Mouse (Mus musculus) hindbrain, embryonic 14.5 days (tissue): ENCODE results near the gene Prkce. TPM values are rescaled to one million over a fixed set of nuclear protein-coding genes. Genes with fewer than 3 reads are reported as not detected.

Source experiments
- ATAC-seq: fragments of 200-750 bp; cut with Nextera tagmentation; 2 replicates; pipeline ENCODE4 v1.8.0; 2017; ENCODE audit warnings: moderate number of reproducible peaks, mild to moderate bottlenecking, moderate TSS enrichment, moderate library complexity; ENCODE audit not compliant: low FRiP score
- DNase-seq: peaks from one replicate; pipeline ENCODE4 v3.0.0-alpha.2; 2015; ENCODE audit warnings: low spot score
- H3K27ac ChIP-seq: fragments of 300-500 bp; sonication (generic); 2 replicates; pipeline ENCODE4 v1.5.1; 2014; ENCODE audit warnings: mild to moderate bottlenecking, moderate library complexity
- H3K27me3 ChIP-seq: fragments of 300-500 bp; sonication (generic); 2 replicates; pipeline ENCODE4 v1.6.1; 2014; ENCODE audit warnings: mild to moderate bottlenecking, low read length, mixed read lengths; ENCODE audit not compliant: control insufficient read depth, insufficient read depth
- H3K36me3 ChIP-seq: fragments of 300-500 bp; sonication (generic); replicated peaks from 2 replicates; pipeline ENCODE4 v1.6.1; 2014; ENCODE audit not compliant: control insufficient read depth, insufficient read depth
- H3K4me1 ChIP-seq: fragments of 300-500 bp; sonication (generic); replicated peaks from 2 replicates; pipeline ENCODE4 v1.6.1; 2014; ENCODE audit warnings: antibody characterized with exemption, low read length, mixed read lengths; ENCODE audit not compliant: control insufficient read depth, insufficient read depth
- H3K4me2 ChIP-seq: fragments of 300-500 bp; sonication (generic); replicated peaks from 2 replicates; pipeline ENCODE4 v1.6.1; 2014; ENCODE audit warnings: mild to moderate bottlenecking, moderate library complexity
- H3K4me3 ChIP-seq: fragments of 300-500 bp; sonication (generic); replicated peaks from 2 replicates; pipeline ENCODE4 v1.5.1; 2014; ENCODE audit warnings: mild to moderate bottlenecking, low read length
- H3K9ac ChIP-seq: fragments of 300-500 bp; sonication (generic); 2 replicates; pipeline ENCODE4 v1.6.1; 2014
- H3K9me3 ChIP-seq: fragments of 300-500 bp; sonication (generic); 2 replicates; pipeline ENCODE4 v1.6.1; 2016; ENCODE audit warnings: low read length; ENCODE audit not compliant: control insufficient read depth
- WGBS: fragments of 180-500 bp; shearing (Covaris S2); extraction: QIAGEN DNeasy Blood & Tissue Kit; methylation state at CpG from one replicate; pipeline ENCODE4 v1.1.7; 2014; 5-methylcytosine and 5-hydroxymethylcytosine counted together
- polyA plus RNA-seq: library from polyadenylated mRNA; unstranded; fragments of >200 nt; fragmentation: Nextera tagmentation; extraction: Ambion mirVana; gene quantifications from 2 replicates; pipeline ENCODE4 v1.2.1, GENCODE M21; 2014

Prkce gene
- polyA plus RNA-seq, 1 experiment from 2014 or later = 38.7 TPM

DNA sequence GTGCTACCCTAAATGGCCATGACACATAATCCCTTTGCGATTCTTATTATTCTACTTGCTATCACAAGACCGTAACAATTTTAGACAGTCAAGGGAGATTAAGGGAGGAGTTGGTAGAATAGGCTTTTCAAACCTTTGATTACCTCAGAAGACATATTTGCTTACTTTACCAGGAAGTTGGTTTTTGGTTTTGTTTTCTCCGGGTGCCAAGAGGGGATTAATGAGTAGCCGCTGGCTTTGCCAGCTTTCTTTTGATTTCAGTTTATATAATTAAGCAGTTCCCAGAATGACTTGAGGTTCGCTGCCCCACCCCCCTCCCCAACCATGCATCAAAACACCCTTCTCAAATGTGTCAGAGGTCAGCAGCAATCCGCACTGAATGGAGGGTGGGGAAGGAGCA lies 384.4 kb downstream of the Prkce start:
- no peak for ATAC-seq
- Histone ChIP-seq H3K4me3 (no peak overlapping the region), H3K9ac (no peak overlapping the region), H3K27me3 (no peaks in the 10 kb centered on the region), H3K4me1 (no peaks in the 10 kb centered on the region), H3K4me2 (no peak overlapping the region), H3K36me3 (no peaks in the 10 kb centered on the region), H3K27ac (no peak overlapping the region), H3K9me3 (no peaks in the 10 kb centered on the region)
- DNase-seq = no peak
- WGBS = 77% methylated on average over 6 of the region's 6 CpGs

DNA sequence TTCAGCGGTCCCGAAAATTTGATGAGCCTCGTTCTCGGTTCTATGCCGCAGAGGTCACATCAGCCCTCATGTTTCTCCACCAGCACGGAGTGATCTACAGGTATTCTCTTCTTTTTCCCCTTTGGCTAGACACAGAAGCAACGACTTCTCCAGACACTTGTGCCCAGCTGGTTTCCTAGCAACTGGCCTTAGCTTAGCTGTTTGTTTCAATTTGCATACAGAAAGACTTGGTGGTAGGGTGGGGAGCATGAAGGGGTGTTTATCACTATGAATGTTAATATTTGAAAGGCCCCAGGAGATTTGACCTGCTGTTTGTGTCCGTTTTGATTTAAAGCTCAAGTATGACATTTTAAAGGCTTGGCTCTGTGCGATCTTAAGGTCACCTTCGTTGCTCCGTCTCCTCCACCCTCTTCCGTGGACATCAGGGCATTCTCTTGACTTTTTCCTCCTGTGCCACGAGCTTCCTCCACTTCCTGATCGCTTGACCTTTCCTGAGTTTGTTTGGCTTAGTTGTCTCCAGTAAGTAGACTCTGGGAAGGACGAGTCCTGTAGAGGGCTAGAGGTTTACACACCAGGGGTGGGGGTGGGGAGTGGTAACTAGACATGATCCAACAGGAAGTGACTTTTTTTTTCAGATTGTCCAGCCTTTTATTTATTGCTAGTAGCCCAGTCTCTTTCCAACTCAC lies 391.8 kb downstream of the Prkce start:
- Histone ChIP-seq H3K36me3 (no peaks in the 10 kb centered on the region), H3K4me2 (no peak overlapping the region), H3K9ac (no peak overlapping the region), H3K27me3 (no peaks in the 10 kb centered on the region), H3K4me3 (no peak overlapping the region), H3K4me1 (no peaks in the 10 kb centered on the region), H3K9me3 (no peaks in the 10 kb centered on the region), H3K27ac (no peak overlapping the region)
- ATAC-seq (no peak), DNase-seq (no peak)
- 70% methylated on average over 15 of the region's 15 CpGs for WGBS

DNA sequence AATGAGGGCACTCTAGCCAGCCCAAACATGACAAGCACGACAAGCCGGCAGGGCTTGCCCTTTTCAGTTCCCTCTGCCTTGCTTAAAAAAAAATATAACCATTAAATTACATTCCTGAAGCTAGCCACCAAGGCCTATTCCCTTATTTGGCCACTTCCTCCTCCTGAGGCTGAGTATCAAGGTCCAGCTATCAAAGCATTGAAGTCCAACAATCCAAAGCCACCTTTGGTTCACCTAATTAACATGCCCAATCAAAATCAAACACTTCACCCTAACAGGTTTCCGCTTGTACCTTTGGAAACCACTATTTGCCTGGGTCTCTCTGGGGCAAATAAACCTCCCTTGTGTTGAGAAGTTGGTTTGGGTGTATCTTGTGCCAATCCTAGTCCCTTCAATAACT lies 392.9 kb downstream of the Prkce start:
- H3K4me3 ChIP-seq = no peak overlapping the region
- ATAC-seq (no peak), DNase-seq (no peak)
- no peak overlapping the region for H3K27ac ChIP-seq
- WGBS = 84% methylated on average over 3 of the region's 3 CpGs
- H3K4me2 ChIP-seq = no peak overlapping the region
- H3K9me3 ChIP-seq = no peaks in the 10 kb centered on the region
- no peaks in the 10 kb centered on the region for H3K36me3 ChIP-seq
- no peaks in the 10 kb centered on the region for H3K4me1 ChIP-seq
- no peak overlapping the region for H3K9ac ChIP-seq
- no peaks in the 10 kb centered on the region for H3K27me3 ChIP-seq

DNA sequence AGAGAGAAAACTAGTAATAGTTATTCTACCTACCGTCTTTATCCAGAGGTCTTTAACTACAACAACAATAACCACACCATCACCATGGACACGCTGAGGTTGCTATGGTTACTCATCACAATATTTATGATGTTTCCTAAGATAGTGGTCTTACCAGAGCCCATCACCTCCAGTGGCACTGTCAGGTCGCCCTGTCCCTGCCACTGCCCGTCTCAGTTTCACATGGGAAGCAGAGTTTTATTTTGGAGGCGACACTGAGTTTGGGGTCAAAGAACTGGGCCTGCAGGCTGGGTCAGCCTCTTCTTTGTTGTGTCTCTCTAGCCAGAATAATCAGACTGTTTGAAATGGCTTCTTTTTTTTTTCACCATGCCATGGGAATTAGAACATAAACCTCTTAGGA lies 402.9 kb downstream of the Prkce start:
- DNase-seq (no peak), ATAC-seq (no peak)
- WGBS = 89% methylated on average over 5 of the region's 5 CpGs
- no peak overlapping the region for H3K4me2 ChIP-seq
- H3K27me3 ChIP-seq = no peaks in the 10 kb centered on the region
- no peaks in the 10 kb centered on the region for H3K4me1 ChIP-seq
- H3K4me3 ChIP-seq = no peak overlapping the region
- H3K36me3 ChIP-seq = no peaks in the 10 kb centered on the region
- H3K9ac ChIP-seq = no peak overlapping the region
- H3K27ac ChIP-seq = no peak overlapping the region
- H3K9me3 ChIP-seq = no peaks in the 10 kb centered on the region

DNA sequence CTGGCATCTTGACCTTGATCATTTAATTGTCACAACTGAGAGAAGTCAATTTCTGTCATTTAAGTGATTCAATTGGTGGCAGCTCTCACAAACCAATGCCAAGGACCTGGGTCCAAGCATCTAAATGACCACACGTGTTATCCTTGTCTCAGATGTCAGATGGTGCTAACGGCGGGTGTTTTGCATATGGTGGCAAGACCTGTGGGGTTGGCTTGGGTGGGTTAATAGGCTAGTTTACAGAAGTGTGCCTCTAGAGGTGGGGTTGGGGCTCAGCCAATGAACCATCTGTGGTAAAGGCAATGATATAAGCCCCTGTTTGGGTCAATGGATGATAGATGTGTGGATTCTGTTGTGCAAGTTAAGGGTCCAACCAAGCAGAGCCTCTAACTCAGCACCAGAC lies 403.7 kb downstream of the Prkce start:
- Histone ChIP-seq H3K4me3 (no peak overlapping the region), H3K4me2 (no peak overlapping the region), H3K27me3 (no peaks in the 10 kb centered on the region), H3K27ac (no peak overlapping the region), H3K4me1 (no peaks in the 10 kb centered on the region), H3K36me3 (no peaks in the 10 kb centered on the region), H3K9me3 (no peaks in the 10 kb centered on the region), H3K9ac (no peak overlapping the region)
- ATAC-seq (no peak), DNase-seq (no peak)
- WGBS = 86% methylated on average over 3 of the region's 3 CpGs

DNA sequence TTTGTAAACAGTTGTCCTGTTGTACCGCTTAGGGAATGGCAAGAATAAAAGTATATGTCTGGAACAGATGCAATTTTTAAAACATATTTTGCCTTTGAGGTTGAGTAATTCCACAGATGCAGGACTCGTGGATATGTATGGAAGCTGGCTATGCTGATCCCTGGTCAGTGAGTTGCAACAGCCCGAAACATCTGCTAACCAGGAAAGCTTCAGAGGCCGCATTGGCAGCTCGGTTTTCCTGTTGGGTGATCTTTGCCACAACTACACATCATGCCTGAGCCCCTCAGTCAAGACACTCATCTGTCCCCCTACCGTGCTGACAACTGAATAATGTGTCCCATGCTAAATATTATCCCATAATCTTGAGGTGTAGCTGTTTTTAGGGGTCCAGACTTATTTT lies 404.6 kb downstream of the Prkce start:
- H3K36me3 ChIP-seq = no peaks in the 10 kb centered on the region
- no peak overlapping the region for H3K4me2 ChIP-seq
- H3K27me3 ChIP-seq = no peaks in the 10 kb centered on the region
- DNase-seq = no peak
- 87% methylated on average over 6 of the region's 6 CpGs for WGBS
- H3K4me3 ChIP-seq = no peak overlapping the region
- no peak overlapping the region for H3K27ac ChIP-seq
- ATAC-seq = no peak
- H3K9me3 ChIP-seq = no peaks in the 10 kb centered on the region
- H3K4me1 ChIP-seq = no peaks in the 10 kb centered on the region
- H3K9ac ChIP-seq = no peak overlapping the region

DNA sequence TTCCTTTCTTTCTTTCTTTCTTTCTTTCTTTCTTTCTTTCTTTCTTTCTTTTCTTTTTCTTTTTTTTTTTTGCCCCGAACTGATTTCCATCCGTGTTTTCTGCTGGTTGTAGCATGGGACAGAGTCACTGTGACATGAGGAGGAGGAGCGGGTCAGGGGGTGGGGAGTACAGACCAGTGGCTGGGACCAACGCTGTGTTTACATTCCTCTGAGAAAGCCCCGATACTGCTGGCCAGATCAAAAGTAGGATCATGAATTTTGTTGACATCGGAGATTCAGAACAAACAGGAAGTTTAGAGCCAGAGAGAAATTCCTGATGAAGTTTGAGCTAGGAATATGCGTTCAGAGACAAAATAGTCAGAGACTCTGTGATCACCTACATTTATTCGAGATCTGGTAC lies 405.0 kb downstream of the Prkce start:
- Histone ChIP-seq H3K27ac (no peak overlapping the region), H3K36me3 (no peaks in the 10 kb centered on the region), H3K9ac (no peak overlapping the region), H3K4me3 (no peak overlapping the region), H3K4me1 (no peaks in the 10 kb centered on the region), H3K4me2 (no peak overlapping the region), H3K27me3 (no peaks in the 10 kb centered on the region), H3K9me3 (no peaks in the 10 kb centered on the region)
- DNase-seq (no peak), ATAC-seq (no peak)
- 81% methylated on average over 8 of the region's 8 CpGs for WGBS

DNA sequence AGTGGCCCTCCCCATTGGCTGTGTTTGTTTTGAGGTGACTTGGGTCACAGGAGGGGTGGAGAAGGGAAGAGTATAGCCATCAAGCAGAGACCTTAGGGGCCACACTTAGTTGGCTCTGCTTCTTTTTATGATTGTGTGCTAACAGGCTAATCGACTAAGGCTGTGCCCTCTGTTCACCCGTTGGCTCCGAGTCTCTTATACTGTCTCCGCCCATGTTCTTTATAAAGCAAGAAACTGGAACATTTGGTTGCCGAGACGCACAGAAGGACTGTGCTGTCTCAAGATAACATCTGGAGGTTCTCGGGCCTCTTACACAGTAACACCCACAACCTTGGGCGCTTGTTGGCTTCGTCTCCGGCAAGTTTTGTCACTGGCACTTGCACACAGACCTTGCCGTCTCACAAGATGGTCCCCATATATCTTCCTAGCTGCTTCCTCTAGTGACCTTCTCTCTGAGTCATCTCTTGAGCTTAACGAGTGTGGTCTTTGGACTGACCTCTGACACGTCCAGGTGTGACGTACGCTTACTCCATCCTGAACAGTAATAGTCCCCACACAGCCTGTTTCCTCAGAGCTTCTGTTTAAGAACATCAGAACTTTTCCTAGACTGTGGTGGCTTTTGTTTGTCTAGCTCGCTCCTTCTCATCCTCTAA lies 406.1 kb downstream of the Prkce start:
- no peak for DNase-seq
- Histone ChIP-seq H3K9me3 (no peaks in the 10 kb centered on the region), H3K27ac (no peak overlapping the region), H3K4me1 (no peaks in the 10 kb centered on the region), H3K9ac (no peak overlapping the region), H3K27me3 (no peaks in the 10 kb centered on the region), H3K4me3 (no peak overlapping the region), H3K4me2 (no peak overlapping the region), H3K36me3 (no peaks in the 10 kb centered on the region)
- no peak for ATAC-seq
- WGBS = 81% methylated on average over 16 of the region's 16 CpGs

DNA sequence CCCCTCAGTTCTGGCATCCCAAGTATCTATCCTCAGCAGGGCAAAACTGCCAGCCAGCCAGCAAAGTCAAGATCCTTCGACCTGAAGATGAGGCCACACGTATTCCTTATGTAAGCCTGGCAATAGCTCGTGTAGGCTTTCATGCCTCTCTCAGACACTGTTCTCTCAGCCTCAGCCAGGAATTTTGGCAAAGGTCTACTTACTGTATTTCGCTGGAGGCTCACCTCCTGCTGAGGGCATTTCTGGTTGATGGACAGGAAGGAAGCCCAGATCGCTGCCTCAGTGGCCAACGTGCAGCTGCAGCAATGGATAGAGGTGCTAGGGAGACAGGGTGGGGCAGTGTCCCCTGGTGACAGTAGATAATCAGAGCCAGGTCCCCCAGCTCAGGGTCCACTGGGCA lies 413.1 kb downstream of the Prkce start:
- H3K9me3 ChIP-seq = no peaks in the 10 kb centered on the region
- no peaks in the 10 kb centered on the region for H3K4me1 ChIP-seq
- no peak overlapping the region for H3K9ac ChIP-seq
- WGBS = 73% methylated on average over 6 of the region's 6 CpGs
- ATAC-seq (no peak), DNase-seq (no peak)
- no peak overlapping the region for H3K4me3 ChIP-seq
- H3K4me2 ChIP-seq = no peak overlapping the region
- H3K36me3 ChIP-seq = no peaks in the 10 kb centered on the region
- H3K27me3 ChIP-seq = no peaks in the 10 kb centered on the region
- H3K27ac ChIP-seq = no peak overlapping the region

DNA sequence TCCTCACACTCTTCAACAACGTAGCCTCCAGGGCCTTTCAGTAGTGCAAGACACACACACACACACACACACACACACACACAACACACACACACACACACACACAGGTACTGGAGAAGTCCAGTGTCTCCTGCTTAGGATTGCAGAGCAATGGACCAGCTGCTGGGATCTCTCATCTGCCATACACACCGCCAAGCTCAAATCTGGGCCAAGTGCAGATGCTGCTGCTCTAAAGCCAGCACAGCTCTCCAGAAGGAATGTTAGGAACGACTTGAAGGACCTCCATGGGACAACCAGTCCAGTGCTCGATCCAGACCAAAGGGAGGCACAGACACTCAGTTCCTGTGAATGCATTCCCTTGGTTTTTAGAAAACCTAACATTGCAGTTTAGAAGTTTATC lies 414.8 kb downstream of the Prkce start:
- Histone ChIP-seq H3K9ac (no peak overlapping the region), H3K4me1 (no peaks in the 10 kb centered on the region), H3K27ac (no peak overlapping the region), H3K27me3 (no peaks in the 10 kb centered on the region), H3K9me3 (no peaks in the 10 kb centered on the region), H3K4me3 (no peak overlapping the region), H3K36me3 (no peaks in the 10 kb centered on the region), H3K4me2 (no peak overlapping the region)
- no peak for DNase-seq
- 90% methylated on average over 4 of the region's 4 CpGs for WGBS
- no peak for ATAC-seq
